ENCODE assay signal across 32 mouse cellular contexts in the genomic region with DNA sequence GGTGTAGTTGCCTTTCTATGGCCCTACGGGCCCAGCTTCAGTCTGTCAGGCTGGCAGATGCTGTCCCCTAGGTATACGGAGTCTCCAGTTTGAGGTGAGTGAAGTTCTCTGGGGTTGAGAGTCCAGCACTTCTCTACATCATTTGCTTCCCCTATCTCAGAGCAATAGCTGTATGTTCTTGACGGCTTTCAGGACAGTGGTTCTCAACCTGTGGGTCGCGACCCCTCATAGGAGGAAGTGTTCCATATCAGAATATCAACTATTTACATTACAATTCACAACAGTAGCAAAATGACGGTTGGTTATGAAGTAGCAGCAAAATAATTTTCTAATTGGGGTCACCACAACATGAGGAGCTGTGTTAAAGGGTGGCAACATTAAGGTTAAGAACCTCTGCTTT.
"Had no signal": no experiment of that assay in that cellular context is flagged by ENCODE, and none has a peak within 500 bp of the region (broad histone marks: within the 10 kb centered on the region; RNA-seq: fewer than 3 reads in every experiment).

No protein-coding gene starts in this region.

- H3K9me3 ChIP-seq: heart, embryonic 13.5 days; heart, embryonic 15.5 days; hindbrain, embryonic 10.5 days; hindbrain, embryonic 12.5 days; hindbrain, embryonic 13.5 days; hindbrain, embryonic 15.5 days; intestine, embryonic 15.5 days; kidney, embryonic 15.5 days had no signal

- H3K27ac ChIP-seq: heart, embryonic 13.5 days; heart, embryonic 15.5 days; hindbrain, embryonic 10.5 days; hindbrain, embryonic 12.5 days; hindbrain, embryonic 13.5 days; hindbrain, embryonic 14.5 days; hindbrain, embryonic 15.5 days; hindbrain, postnatal 0 days; intestine, embryonic 15.5 days; kidney, embryonic 15.5 days; kidney, postnatal 0 days; layer of hippocampus, adult 2 months; left cerebral cortex, adult 2 months had no signal

- H3K36me3 ChIP-seq: heart, embryonic 13.5 days; heart, embryonic 15.5 days; hindbrain, embryonic 10.5 days; hindbrain, embryonic 12.5 days; hindbrain, embryonic 13.5 days; hindbrain, embryonic 15.5 days; intestine, embryonic 15.5 days; kidney, embryonic 15.5 days had no signal

- ATAC-seq: hindbrain, embryonic 16.5 days; hindbrain, postnatal 0 days; inflammation-experienced regulatory T-cells, adult 6 months; intestine, embryonic 15.5 days; intestine, embryonic 16.5 days; intestine, postnatal 0 days had no signal

- H3K4me1 ChIP-seq: hindbrain, embryonic 10.5 days; hindbrain, embryonic 12.5 days; hindbrain, embryonic 13.5 days; hindbrain, embryonic 15.5 days; intestine, embryonic 15.5 days; kidney, embryonic 15.5 days had no signal

- DNase-seq: heart, postnatal 10 days; heart, postnatal 36 days; heart, postnatal 4 days; kidney, adult 11 months; kidney, adult 18-20 months; kidney, adult 2 months; kidney, adult 8-10 months; kidney, adult 9 months; kidney, postnatal 10 days; kidney, postnatal 14 days; kidney, postnatal 25 days; kidney, postnatal 36 days; kidney, postnatal 4 days; layer of hippocampus, postnatal 36 days had no signal

- H3K4me2 ChIP-seq: heart, embryonic 11.5 days; heart, embryonic 13.5 days; heart, embryonic 15.5 days; hindbrain, embryonic 12.5 days; hindbrain, embryonic 13.5 days; hindbrain, embryonic 14.5 days; hindbrain, embryonic 15.5 days; intestine, embryonic 15.5 days; kidney, embryonic 15.5 days had no signal

- H3K9ac ChIP-seq: heart, embryonic 13.5 days; heart, embryonic 15.5 days; hindbrain, embryonic 12.5 days; hindbrain, embryonic 13.5 days; hindbrain, embryonic 14.5 days; hindbrain, embryonic 15.5 days; intestine, embryonic 15.5 days; kidney, embryonic 15.5 days had no signal

- H3K4me3 ChIP-seq: heart, embryonic 13.5 days; heart, embryonic 15.5 days; hindbrain, embryonic 10.5 days; hindbrain, embryonic 12.5 days; hindbrain, embryonic 13.5 days; hindbrain, embryonic 15.5 days; intestine, embryonic 15.5 days; kidney, embryonic 15.5 days; layer of hippocampus, adult 2 months; left cerebral cortex, adult 2 months had no signal

- H3K27me3 ChIP-seq: heart, embryonic 15.5 days; hindbrain, embryonic 12.5 days; hindbrain, embryonic 13.5 days; hindbrain, embryonic 15.5 days; intestine, embryonic 15.5 days; kidney, embryonic 15.5 days had no signal
